Mouse (Mus musculus) left cerebral cortex, adult 9 months (tissue): ENCODE measurements around the gene Ms4a18.
"Not testable (repeated sequence)": the region's sequence is repeated elsewhere in the genome, so short reads cannot be mapped to it uniquely, and the experiment has no call there.

Experiments
- DNase-seq, 2 experiments: peaks; one replicate each; pipeline ENCODE4 v3.0.0; 2022; ENCODE audit warnings: low spot score in 2 of 2

Ms4a18 gene

DNA sequence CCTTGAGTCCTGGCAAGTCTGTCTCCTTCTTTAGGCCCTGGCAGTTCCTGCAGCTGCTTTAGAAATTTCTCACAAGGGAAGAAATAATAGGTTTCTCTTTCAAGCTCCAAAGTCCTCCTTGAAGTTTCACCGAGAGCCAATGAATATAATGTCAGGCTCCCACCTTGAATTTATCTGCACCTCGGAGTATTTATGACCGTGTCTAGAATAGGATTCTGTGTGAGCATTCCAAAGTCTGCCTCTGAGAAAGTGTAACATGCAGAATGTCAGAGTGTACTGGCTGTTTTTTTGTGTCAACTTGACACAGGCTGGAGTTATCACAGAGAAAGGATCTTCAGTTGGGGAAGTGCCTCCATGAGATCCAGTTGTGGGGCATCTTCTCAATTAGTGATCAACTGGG lies at the start of gene Ms4a18:
Gene Ms4a18 (minus strand): TSS at position 141 of the 400 bp plus-strand sequence.
- no peak for DNase-seq

DNA sequence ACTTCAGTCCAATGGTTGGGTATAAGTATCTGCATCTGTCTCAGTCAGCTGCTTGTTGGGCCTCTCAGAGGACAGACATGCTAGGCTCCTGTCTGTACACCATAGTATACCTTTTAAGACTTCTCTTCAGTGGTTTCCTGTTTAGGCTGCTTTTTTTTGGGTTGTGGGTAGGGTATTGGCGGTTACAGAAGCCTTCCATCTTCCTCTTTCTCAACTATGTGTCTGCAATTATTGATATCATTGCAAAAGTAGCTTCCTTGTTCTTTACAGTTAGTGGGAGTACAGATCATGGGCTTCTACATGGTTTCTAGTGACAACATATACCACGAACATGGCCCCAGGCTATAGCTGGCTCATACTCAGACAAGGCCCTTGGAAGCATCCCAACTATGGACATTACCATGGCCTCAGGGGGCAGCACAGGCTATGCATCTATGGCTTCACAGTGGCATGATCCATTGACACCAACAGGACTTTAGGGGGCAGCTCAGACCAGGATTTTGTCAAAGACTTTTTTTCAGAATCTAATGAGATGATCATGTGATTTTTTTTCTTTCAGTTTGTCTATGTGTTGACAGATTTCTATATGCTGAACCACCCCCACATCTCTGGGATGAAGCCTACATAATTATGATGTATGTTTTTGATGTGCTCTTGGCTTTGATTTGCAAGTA lies 47.5 kb upstream of the Ms4a18 start:
- no peak for DNase-seq

DNA sequence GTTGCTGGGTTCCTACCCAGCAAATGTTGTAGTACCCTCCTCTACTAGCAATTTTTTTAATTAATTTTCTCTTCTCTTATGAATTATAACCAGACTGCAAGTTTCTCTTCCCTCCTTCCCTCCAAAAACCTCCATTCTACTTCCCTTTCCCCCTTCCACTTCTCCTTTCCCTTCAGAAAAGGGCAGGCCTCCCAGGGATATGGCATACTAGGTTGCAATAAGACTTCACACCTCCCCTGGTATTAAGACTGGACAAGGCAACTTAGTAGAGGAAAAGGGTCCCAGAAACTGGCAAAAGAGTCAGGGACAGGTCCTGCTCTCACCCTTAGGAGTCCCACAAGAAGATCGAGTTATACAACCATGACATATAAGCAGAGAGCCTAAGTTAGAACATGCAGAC lies 43.1 kb upstream of the Ms4a18 start:
- no peak for DNase-seq

DNA sequence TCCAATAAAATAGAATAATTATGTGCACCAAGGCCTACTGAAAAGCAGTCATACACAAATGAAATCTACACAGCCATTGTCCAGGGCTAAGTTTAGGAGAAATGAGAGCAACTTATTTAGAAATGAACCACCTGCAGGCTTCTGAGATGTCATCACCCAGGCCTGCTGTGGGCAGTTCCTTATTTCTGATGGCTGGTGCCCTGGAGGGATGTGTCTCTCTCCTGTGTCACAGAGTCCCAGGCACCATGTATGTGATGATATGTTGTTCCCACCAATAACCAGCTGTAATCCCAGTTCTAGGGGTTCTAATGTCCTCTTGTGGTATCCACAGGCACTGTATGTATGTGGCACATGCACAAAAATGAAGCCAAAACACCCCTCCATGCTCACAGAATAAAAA lies 42.1 kb upstream of the Ms4a18 start:
- no peak for DNase-seq

DNA sequence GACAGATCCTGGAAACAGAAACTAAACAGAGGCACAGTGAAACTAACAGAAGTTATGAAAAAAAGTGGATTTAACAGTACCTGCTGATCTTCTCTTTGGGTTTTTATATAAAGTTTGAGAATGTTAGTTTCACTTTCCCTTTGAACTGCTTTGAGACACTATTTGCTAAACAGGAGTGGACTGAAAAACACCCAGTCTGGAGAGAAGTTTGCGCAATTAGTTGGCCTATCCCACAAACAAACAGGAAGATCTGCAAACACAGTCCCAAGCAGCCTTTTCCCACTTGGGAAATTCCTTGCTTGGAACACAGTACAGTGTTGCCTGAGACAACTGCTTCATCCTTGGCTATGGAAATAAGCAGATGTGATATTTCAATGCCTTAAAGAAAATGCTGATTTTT lies 37.9 kb upstream of the Ms4a18 start:
- DNase-seq, result not testable (repeated sequence)

DNA sequence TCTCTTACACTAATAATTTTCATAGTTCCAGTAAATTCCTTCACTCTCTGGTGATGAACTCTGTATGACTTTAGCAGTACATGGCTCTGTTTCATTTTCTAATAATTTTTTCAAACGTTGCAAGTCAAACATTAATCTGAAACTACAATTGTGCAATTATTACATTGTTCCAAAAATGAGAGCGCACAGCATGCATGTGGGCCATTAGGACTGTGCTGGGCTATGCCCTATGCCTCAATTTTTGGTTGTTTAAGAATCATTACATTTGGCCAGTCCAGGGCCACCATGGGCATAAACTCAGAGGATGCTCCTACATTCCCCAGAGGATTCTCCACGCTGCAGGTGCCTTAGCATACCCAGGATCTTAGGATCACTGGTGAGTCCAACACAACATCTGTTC lies 35.4 kb upstream of the Ms4a18 start:
- no peak for DNase-seq

DNA sequence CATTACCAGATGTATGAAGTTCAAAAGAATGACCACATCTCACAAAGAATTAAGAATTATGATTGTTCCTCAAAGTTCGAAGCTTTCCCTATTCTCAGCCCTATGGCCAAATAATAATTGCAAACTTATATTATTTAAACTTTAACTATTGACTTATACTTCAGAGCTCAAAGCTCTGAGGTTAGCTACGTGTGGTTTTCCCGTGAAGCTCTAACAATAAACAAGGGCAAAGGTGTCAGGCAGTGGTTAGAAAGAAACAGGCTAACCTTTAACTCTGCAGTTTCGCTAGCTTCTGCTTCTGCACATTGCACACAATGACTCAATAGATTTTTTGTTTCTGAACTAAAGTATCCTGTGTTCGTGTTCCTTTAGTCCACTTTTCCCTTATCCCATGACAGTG lies 35.0 kb upstream of the Ms4a18 start:
- DNase-seq, result no peak

DNA sequence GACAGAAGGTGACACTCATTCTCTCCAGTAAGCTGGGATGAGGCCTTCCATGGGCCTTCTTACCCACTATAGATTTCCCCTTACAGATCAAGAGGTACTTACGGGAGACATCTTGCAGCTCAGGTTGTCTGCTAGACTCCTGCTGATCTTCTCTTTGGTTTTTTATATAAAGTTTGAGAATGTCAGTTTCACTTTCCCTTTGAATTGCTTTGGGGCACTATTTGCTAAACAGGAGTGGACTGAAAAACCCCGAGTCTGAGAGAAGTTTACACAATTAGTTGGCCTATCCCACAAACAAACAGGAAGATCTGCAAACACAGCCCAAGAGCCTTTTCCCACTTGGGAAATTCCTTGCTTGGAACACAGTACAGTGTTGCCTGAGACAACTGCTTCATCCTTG lies 32.5 kb upstream of the Ms4a18 start:
- DNase-seq, result no peak

DNA sequence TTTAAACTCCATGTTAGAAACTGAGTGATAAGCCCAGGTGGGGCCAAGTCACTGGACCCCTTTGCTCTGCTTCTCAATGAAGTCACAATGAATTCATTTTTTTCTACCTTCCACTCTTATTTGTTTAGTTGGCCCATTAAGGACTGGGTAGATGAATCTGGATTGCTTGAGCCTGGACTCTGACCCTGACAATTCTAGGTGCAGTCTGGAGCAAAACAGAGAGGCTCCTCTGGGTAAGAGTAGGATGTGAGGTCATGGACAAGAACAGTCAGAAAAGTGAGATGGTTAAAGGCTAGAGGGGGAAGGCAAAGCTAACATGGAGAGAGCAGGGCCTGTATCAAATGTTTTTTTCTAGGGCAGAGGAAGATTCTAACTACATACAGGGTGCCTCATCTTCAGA lies 31.6 kb upstream of the Ms4a18 start:
- no peak for DNase-seq

DNA sequence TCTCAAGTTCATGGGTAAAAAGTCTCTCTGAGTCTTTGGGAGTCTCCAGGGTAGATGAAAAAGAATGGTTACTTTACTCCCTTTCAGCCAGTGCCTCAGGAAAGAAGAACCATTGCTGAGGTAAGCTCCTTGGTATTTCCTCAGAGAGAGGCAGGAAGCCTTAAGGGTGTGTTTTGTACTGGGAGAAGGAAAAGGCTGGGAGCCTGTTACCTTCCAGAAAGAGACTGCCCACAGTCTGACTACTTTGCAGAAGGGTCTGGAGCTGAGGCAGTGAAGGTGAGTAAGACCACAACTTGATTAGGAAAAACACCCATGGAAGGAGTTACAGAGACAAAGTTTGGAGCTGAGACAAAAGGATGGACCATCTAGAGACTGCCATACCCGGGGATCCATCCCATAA lies 30.7 kb upstream of the Ms4a18 start:
- no peak for DNase-seq

DNA sequence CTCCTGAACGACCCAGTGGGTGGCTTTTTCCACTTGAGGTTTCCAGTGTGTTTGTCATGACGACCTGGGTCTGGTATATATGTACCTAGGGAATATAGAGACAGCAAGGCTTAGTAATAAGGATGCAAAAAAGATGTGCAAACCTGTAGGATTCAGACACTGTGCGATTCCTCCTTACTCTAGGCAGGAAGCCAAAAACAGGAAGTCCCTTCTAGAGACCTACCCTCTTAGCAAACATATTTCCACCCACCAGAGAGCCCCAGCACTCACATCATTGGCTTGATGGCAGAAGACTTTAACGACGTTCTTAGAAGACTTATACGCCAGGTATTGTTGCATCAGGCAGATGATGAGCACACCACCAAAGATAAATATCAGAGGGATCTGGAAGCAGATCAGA lies 30.2 kb upstream of the Ms4a18 start:
- no peak for DNase-seq

DNA sequence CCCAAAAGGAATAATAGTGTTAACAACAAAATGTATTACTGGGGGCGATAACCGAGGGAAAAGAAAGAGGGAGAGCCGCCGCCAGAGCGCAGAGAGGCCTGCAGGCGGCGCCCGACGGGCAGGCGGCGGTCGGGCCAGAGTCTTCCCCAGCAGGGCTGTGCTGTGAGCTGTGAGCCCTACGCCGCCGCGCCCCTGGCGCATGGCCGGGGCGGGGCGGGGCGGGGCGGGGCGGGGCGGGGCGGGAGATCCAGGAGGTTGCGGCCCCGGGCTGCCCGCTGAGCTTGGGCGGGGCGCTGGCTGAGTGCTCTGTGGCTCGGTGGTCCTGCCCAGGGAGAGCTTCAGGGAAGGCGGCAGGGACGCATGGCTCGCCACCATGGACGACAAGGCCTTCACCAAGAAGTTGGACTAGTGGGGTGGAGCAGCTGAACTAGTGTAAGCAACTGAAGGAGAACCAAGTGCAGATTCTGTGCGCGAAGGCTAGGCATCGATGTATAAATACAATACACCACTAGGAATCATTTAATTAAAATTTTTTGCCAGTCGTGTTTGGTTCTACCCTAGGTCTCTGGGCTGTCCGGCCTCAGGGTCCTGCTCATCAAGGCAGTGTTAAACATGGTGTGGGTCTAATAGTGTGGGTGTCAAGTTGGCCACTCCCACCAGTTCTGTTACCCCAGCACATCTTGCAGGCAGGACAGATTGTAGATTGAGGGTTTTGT lies 27.3 kb upstream of the Ms4a18 start:
- DNase-seq, result peak in 1 of 2 experiments; percentile 20

DNA sequence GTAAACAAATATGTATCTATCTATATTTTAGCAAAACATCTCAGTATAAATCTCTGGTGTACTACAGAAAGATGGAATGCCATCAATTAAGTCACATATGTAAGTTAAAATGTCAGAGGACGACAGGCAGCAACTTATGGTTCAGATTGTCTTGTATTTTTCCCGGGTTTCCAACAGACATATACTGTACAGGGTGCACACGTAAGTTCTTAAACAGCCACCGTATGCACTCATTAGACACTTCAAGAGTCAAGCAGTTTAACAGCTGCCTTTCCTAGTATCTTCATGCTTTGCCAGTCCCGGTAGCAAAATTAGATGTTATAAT lies 26.8 kb upstream of the Ms4a18 start:
- DNase-seq, result no peak

DNA sequence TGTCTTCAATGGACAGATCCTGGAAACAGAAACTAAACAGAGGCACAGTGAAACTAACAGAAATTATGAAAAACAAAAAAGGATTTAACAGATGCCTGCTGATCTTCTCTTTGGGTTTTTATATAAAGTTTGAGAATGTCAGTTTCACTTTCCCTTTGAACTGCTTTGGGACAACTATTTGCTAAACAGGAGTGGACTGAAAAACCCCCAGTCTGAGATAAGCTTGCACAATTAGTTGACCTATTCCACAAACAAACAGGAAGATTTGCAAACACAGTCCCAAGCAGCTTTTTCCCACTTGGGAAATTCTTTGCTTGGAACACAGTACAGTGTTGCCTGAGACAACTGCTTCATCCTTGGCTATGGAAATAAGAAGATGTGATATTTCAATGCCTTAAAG lies 19.7 kb upstream of the Ms4a18 start:
- no peak for DNase-seq

DNA sequence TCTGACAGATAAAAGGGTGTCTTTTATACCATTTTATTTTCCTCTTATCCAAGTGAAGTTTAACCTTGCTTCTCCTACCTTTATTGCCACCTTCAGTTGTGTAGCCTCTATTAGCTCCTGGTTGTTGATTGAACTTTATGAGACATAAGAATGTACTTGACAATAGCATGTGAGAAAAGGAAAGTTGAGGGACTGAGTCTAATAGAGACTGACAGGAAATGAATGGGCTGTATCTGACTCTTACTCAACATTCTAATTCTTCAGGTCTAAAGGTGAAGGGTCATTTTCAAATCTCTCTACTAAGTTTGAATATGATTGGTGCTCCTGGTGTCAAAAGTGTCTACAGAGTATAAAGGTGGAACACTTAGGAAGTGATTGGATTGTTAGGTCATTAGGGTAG lies 4.6 kb upstream of the Ms4a18 start:
- DNase-seq, result no peak

DNA sequence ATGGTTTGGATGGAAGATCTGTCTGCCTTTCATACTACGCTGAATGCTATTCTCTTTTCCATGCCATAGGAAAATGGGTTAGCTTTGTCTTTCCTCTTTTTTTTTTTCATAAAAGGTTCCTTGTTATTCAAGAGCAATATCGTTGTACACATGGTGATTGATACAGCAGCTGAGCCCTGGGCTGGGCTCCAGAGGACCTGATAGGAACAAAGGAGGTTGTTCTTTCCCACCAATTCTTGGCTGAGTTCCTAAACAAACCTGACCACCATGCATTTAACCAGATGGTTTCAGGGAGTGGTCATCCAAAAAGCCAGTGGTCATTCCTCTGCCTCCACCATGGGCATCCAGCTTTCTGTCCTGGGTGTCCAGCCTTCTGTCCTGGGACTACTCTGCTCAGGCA lies 580 bp downstream of the Ms4a18 start:
- no peak for DNase-seq

DNA sequence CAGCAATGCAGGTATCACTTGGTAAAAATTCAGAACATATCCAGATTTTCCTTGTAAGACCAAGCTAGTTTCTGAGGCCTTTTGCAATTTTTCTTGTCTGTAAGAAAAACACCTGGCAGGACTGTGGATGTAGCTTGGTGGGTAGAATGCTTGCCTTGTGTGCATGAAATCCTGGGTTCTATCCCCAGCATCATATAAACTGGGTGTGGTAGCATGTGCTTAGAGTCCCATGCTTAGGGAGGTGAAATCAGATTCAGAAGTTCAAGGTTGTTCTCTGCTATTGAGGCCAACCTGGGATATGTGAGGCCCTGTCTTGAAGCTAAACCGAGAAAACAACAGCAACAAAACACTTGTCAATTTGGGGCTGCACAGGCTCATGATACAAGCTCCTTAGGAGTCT lies 1.8 kb downstream of the Ms4a18 start:
- DNase-seq, result no peak

DNA sequence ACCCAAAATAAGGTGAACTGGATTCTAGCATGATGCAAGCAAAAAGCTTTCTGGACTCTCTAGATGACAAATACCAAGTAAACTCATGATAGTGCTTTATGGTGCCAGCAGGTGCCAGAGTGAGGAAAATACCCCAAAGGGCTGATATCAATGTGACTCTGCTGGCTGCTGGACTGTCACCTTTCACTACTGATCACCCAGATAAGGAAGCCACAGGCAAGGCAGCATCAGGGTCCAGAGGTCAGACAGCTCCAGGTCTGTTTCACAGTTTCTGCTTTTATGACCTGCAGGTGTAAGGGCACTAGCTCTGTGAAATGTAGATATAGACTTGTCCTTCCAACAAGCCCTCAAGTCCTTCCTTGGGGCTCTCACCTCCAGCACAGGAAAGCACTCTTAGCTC lies 2.4 kb downstream of the Ms4a18 start:
- no peak for DNase-seq

DNA sequence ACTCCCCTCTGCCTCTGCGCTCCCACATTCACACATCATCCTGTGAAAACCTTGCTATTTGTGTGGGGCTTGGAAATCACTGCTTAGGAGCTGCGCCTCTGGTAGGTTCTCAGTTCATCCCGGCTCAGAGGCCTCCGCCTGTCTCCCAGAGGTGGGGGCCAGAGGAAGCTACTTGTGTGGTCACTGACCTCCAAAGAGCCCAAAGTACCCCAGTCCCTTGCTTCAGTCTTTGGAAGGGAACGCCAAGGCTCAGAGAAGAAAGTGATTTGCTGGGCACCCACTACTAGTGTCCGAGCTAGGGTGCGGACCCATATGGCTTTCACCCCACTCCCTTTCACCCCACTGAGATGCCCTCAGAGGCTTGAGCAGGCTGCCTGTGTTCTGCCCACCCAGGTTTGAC lies 24.7 kb downstream of the Ms4a18 start, which contains the start of gene Ms4a15:
Gene Ms4a15 (minus strand): TSS at position 101 of the 400 bp plus-strand sequence.
- DNase-seq, result no peak

DNA sequence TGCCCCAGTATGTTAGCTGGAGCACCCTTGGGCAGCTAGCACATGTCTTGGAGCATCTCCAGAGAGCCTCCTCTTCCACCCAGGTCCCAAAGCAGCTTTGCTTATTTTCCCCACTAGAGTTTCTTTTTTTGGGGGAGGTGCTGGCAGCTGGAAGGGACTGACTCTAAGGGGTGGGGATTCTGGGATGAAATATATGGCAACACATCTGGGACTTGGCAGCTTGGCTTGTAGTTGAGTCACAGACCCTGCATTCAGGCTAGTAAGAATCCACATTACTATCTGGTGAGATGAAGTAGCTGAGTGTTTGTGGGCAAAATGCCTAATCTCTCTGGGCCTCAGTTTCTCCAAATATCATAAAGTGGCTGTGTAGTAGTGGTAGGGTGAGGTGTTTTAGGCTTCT lies 25.9 kb downstream of the Ms4a18 start:
- no peak for DNase-seq

DNA sequence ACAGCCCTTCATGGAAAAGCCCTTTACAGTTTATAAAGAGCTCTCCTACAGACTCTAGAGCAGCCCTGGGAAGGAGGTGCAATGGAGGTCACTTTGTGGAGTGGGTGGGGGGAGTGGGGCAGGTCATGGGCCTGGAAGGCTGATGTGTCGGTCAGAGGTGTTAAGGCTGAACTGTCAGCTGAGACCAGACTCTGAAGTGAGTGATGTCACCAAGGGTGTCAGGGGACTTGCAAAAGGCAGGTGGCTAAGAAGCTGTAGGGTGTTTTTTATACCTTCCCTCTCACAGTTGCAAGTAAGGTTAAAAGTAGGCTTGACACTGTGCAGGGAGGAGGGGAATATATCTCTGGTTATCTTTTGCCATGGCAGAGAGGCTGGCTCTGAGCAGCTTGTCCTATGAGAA lies 27.1 kb downstream of the Ms4a18 start:
- DNase-seq, result no peak

DNA sequence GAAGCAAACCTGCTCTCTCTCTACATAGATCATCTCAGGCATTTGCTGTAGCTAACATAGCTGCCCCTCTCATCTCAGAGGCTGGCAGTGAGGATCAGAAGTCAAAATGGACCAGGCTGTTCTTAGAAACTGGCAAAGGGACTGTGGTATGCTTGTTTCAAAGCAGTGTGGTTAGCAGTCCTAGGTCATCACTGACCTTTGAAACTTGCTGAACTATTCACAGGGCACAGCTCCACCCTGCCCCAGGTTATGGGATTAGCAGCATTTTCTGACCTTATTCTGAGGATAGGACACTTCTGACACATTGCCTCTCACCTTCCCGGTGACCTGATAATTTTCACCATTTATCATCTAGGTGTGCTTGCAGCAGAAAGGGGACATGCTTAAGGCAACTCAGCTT lies 29.3 kb downstream of the Ms4a18 start:
- DNase-seq, result no peak

DNA sequence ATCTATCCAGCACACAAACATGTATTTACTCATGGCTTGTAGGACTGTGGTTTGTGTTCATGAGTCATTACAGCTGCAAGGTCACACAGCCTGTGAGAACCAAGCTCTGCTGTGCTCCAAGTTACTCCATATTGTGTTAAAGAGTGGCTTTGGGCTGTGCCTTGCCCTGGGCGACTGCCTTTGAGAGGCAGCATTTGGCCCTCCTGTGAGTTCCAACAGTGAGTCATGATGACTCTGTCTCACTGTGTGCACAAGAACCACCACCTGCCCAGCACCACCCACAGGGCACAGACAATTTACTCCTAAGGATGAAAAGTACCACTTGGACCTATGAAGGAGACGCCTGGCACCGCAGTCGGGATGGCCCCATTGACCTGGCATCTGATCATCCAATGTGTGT lies 31.9 kb downstream of the Ms4a18 start:
- no peak for DNase-seq

DNA sequence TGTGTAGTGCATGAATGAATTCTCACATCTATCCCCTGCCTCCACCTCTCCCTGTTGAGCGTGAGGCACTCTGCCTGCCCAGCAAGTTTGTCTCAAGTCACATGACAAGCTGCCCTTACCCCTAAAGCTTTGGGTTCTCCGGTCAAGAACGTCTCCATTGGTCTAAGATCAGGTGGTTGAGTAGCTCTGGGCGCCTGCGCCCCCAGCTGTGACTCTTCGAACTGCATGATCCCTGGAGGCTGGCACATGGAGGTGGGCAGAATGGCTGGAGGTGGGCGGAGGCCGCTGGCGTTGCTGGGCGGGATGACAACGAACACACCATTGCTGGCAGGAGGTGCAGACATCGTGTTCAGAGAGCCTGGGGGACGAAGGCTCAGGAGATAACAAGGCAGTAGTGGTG lies 33.3 kb downstream of the Ms4a18 start:
- no peak for DNase-seq
